Mouse (Mus musculus) liver, embryonic 15.5 days (tissue): ENCODE results near the gene Car15. TPM values are rescaled to one million over a fixed set of nuclear protein-coding genes. Genes with fewer than 3 reads are reported as not detected.

Experiments
- ATAC-seq: fragments of 200-750 bp; cut with Nextera tagmentation; 2 replicates; pipeline ENCODE4 v1.8.0; 2017; ENCODE audit warnings: moderate number of reproducible peaks, mild to moderate bottlenecking, moderate library complexity; ENCODE audit not compliant: insufficient read depth
- H3K27ac ChIP-seq: fragments of 300-500 bp; sonication (generic); replicated peaks from 2 replicates; pipeline ENCODE4 v1.5.1; 2015; ENCODE audit warnings: mild to moderate bottlenecking, inconsistent platforms
- H3K27me3 ChIP-seq: fragments of 300-500 bp; sonication (generic); 2 replicates; pipeline ENCODE4 v1.6.1; 2015; ENCODE audit warnings: mild to moderate bottlenecking, inconsistent platforms
- H3K36me3 ChIP-seq: fragments of 300-500 bp; sonication (generic); replicated peaks from 2 replicates; pipeline ENCODE4 v1.6.1; 2015; ENCODE audit warnings: moderate library complexity, mild to moderate bottlenecking, inconsistent platforms
- H3K4me1 ChIP-seq: fragments of 300-500 bp; sonication (generic); replicated peaks from 2 replicates; pipeline ENCODE4 v1.6.1; 2015; ENCODE audit warnings: inconsistent platforms
- H3K4me2 ChIP-seq: fragments of 300-500 bp; sonication (generic); 2 replicates; pipeline ENCODE4 v1.6.1; 2015; ENCODE audit warnings: moderate library complexity, mild to moderate bottlenecking, inconsistent platforms
- H3K4me3 ChIP-seq: fragments of 300-500 bp; sonication (generic); replicated peaks from 2 replicates; pipeline ENCODE4 v1.5.1; 2015; ENCODE audit warnings: mild to moderate bottlenecking, inconsistent platforms
- H3K9ac ChIP-seq: fragments of 300-500 bp; sonication (generic); 2 replicates; pipeline ENCODE4 v1.6.1; 2015; ENCODE audit warnings: moderate library complexity, mild to moderate bottlenecking, inconsistent platforms
- H3K9me3 ChIP-seq: fragments of 300-500 bp; sonication (generic); replicated peaks from 2 replicates; pipeline ENCODE4 v1.6.1; 2016; ENCODE audit warnings: inconsistent platforms
- WGBS: fragments of 180-500 bp; shearing (Covaris S2); methylation state at CpG from one replicate; pipeline ENCODE4 v1.1.7; 2015; ENCODE audit warnings: mixed read lengths; ENCODE audit not compliant: insufficient replicate concordance; 5-methylcytosine and 5-hydroxymethylcytosine counted together
- polyA plus RNA-seq: library from polyadenylated mRNA; unstranded; fragments of >200 nt; fragmentation: Nextera tagmentation; extraction: Ambion mirVana; gene quantifications from 2 replicates; pipeline ENCODE4 v1.2.1, GENCODE M21; 2015

Gene Car15
- polyA plus RNA-seq, 1 experiment from 2014 or later, result 0.55 TPM

- no peak overlapping the region for H3K4me3 ChIP-seq
- no peak overlapping the region for H3K4me2 ChIP-seq
- no peak overlapping the region for H3K9ac ChIP-seq
- H3K9me3 ChIP-seq, result no peaks in the 10 kb centered on the region
- no peak for ATAC-seq
- H3K27ac ChIP-seq, result no peak overlapping the region
- no peaks in the 10 kb centered on the region for H3K36me3 ChIP-seq
- H3K4me1 ChIP-seq, result peaks cover 12% of the 10 kb centered on the region
- 54% methylated on average over 4 of the region's 4 CpGs for WGBS
- peaks cover 92% of the 10 kb centered on the region for H3K27me3 ChIP-seq
Observed at GRCm38 (mm10) chr16:17813173-17813572, 25.0 kb downstream of the Car15 start.

- Histone ChIP-seq H3K27ac (no peak overlapping the region), H3K9me3 (no peaks in the 10 kb centered on the region), H3K4me1 (peaks cover 20% of the 10 kb centered on the region), H3K4me3 (no peak overlapping the region), H3K27me3 (peaks cover 96% of the 10 kb centered on the region), H3K4me2 (no peak overlapping the region), H3K36me3 (no peaks in the 10 kb centered on the region), H3K9ac (no peak overlapping the region)
- WGBS, result 5% methylated on average over 5 of the region's 5 CpGs
- ATAC-seq, result no peak
Observed at GRCm38 (mm10) chr16:17812120-17812519, 26.0 kb downstream of the Car15 start.

- 27% methylated on average over 7 of the region's 7 CpGs for WGBS
- ATAC-seq, result no peak
- H3K4me3 ChIP-seq, result no peak overlapping the region
- H3K4me1 ChIP-seq, result peaks cover 17% of the 10 kb centered on the region
- no peak overlapping the region for H3K4me2 ChIP-seq
- no peak overlapping the region for H3K27ac ChIP-seq
- H3K27me3 ChIP-seq, result peaks cover 96% of the 10 kb centered on the region
- no peak overlapping the region for H3K9ac ChIP-seq
- no peaks in the 10 kb centered on the region for H3K9me3 ChIP-seq
- no peaks in the 10 kb centered on the region for H3K36me3 ChIP-seq
Observed at GRCm38 (mm10) chr16:17809711-17810110, 28.5 kb downstream of the Car15 start.

GRCm38 (mm10) chr16:17809125-17809524 is 29.0 kb downstream of the Car15 start:
- Histone ChIP-seq H3K9me3 (no peaks in the 10 kb centered on the region), H3K4me2 (no peak overlapping the region), H3K4me3 (no peak overlapping the region), H3K4me1 (peaks cover 23% of the 10 kb centered on the region), H3K27me3 (peaks cover 96% of the 10 kb centered on the region), H3K27ac (no peak overlapping the region), H3K36me3 (no peaks in the 10 kb centered on the region), H3K9ac (no peak overlapping the region)
- WGBS, result 49% methylated on average over 4 of the region's 4 CpGs
- no peak for ATAC-seq

GRCm38 (mm10) chr16:17807192-17808009 is 30.8 kb downstream of the Car15 start:
- no peaks in the 10 kb centered on the region for H3K9me3 ChIP-seq
- H3K4me1 ChIP-seq, result peaks cover 40% of the 10 kb centered on the region
- peak overlapping the region; percentile 35; the same call in 1 of the 2 replicates for H3K9ac ChIP-seq
- no peak overlapping the region for H3K27ac ChIP-seq
- peaks cover 96% of the 10 kb centered on the region for H3K27me3 ChIP-seq
- H3K4me2 ChIP-seq, result peak overlapping the region; percentile 81
- ATAC-seq, result peak; percentile 68; the same call in 1 of the 2 replicates
- H3K4me3 ChIP-seq, result peak overlapping the region; percentile 54
- 4% methylated on average over 73 of the region's 73 CpGs for WGBS
- H3K36me3 ChIP-seq, result no peaks in the 10 kb centered on the region

GRCm38 (mm10) chr16:17806581-17807191 is 31.5 kb downstream of the Car15 start:
- WGBS, result 2% methylated on average over 50 of the region's 50 CpGs
- Histone ChIP-seq H3K27ac (no peak overlapping the region), H3K4me1 (peaks cover 43% of the 10 kb centered on the region), H3K27me3 (peaks cover 97% of the 10 kb centered on the region), H3K9ac (peak overlapping the region; percentile 35; the same call in 1 of the 2 replicates), H3K36me3 (no peaks in the 10 kb centered on the region), H3K4me2 (peak overlapping the region; percentile 81), H3K9me3 (no peaks in the 10 kb centered on the region), H3K4me3 (peak overlapping the region; percentile 54)
- ATAC-seq, result no peak

GRCm38 (mm10) chr16:17804982-17805381 is 33.2 kb downstream of the Car15 start:
- Histone ChIP-seq H3K27me3 (peaks cover 99% of the 10 kb centered on the region), H3K4me2 (peak overlapping the region; percentile 69), H3K27ac (no peak overlapping the region), H3K36me3 (no peaks in the 10 kb centered on the region), H3K9me3 (no peaks in the 10 kb centered on the region), H3K9ac (no peak overlapping the region), H3K4me1 (peaks cover 43% of the 10 kb centered on the region), H3K4me3 (peak overlapping the region; percentile 44; the same call in 1 of the 2 replicates)
- WGBS, result 18% methylated on average over 7 of the region's 7 CpGs
- ATAC-seq, result no peak

- no peak overlapping the region for H3K9ac ChIP-seq
- WGBS, result 1% methylated on average over 33 of the region's 33 CpGs
- H3K27me3 ChIP-seq, result peaks cover 99% of the 10 kb centered on the region
- peaks cover 43% of the 10 kb centered on the region for H3K4me1 ChIP-seq
- H3K27ac ChIP-seq, result no peak overlapping the region
- peak overlapping the region; percentile 69 for H3K4me2 ChIP-seq
- ATAC-seq, result no peak
- H3K9me3 ChIP-seq, result no peaks in the 10 kb centered on the region
- H3K36me3 ChIP-seq, result no peaks in the 10 kb centered on the region
- peak overlapping the region; percentile 44 for H3K4me3 ChIP-seq
Observed at GRCm38 (mm10) chr16:17804449-17804912, 33.7 kb downstream of the Car15 start.

GRCm38 (mm10) chr16:17803675-17804448 is 34.3 kb downstream of the Car15 start:
- H3K9me3 ChIP-seq, result no peaks in the 10 kb centered on the region
- WGBS, result 12% methylated on average over 33 of the region's 33 CpGs
- peaks cover 99% of the 10 kb centered on the region for H3K27me3 ChIP-seq
- peak overlapping the region; percentile 44 for H3K4me3 ChIP-seq
- H3K9ac ChIP-seq, result no peak overlapping the region
- H3K27ac ChIP-seq, result no peak overlapping the region
- peak overlapping the region; percentile 69 for H3K4me2 ChIP-seq
- no peaks in the 10 kb centered on the region for H3K36me3 ChIP-seq
- no peak for ATAC-seq
- H3K4me1 ChIP-seq, result peaks cover 43% of the 10 kb centered on the region

- peak overlapping the region; percentile 59 for H3K4me2 ChIP-seq
- H3K27ac ChIP-seq, result no peak overlapping the region
- no peak overlapping the region for H3K9ac ChIP-seq
- ATAC-seq, result no peak
- peaks cover 47% of the 10 kb centered on the region for H3K4me1 ChIP-seq
- no peaks in the 10 kb centered on the region for H3K9me3 ChIP-seq
- peak overlapping the region; percentile 21 for H3K4me3 ChIP-seq
- H3K36me3 ChIP-seq, result no peaks in the 10 kb centered on the region
- peaks cover 100% of the 10 kb centered on the region for H3K27me3 ChIP-seq
- 2% methylated on average over 83 of the region's 83 CpGs for WGBS
Observed at GRCm38 (mm10) chr16:17802839-17803674, 35.1 kb downstream of the Car15 start.
